Mouse (Mus musculus) granulocyte monocyte progenitor cell, adult 5-6 weeks (primary cell): ENCODE results near the gene Defb47. TPM values are rescaled to one million over a fixed set of nuclear protein-coding genes. Genes with fewer than 3 reads are reported as not detected.

Source experiments
- ATAC-seq: replicated peaks from 2 replicates; pipeline ENCODE4 v1.8.0; 2016; ENCODE audit warnings: mild to moderate bottlenecking, moderate TSS enrichment, inconsistent platforms; ENCODE audit not compliant: poor library complexity, severe bottlenecking
- total RNA-seq, 2 experiments: library from RNA; stranded (forward) in 1 of 2; stranded (reverse) in 1 of 2; fragments of 200-712, 200-1000 nt in 1 of 2; fragments of >200 nt in 1 of 2; fragmentation: Nextera tagmentation in 1 of 2; gene quantifications; 2 replicates each; pipeline ENCODE4 v1.2.3; 2014 to 2017

Defb47 gene
- total RNA-seq (2014; fragmentation: Nextera tagmentation) (not detected in 2 replicates), total RNA-seq (2017) (not detected in 2 replicates)

GRCm38 (mm10) chr14:62997777-62998176 lies at the start of gene Defb47:
Defb47 (plus strand) TSS chr14:62998077.
- no peak for ATAC-seq

GRCm38 (mm10) chr14:62956091-62956490 lies 41.8 kb upstream of the Defb47 start:
- no peak for ATAC-seq

GRCm38 (mm10) chr14:62963632-62964031 lies 34.2 kb upstream of the Defb47 start:
- peak; percentile 82 for ATAC-seq

GRCm38 (mm10) chr14:62965342-62965741 lies 32.5 kb upstream of the Defb47 start:
- no peak for ATAC-seq

GRCm38 (mm10) chr14:62965811-62966520 lies 31.9 kb upstream of the Defb47 start:
- no peak for ATAC-seq

GRCm38 (mm10) chr14:62975046-62975445 lies 22.8 kb upstream of the Defb47 start:
- peak; percentile 37; the same call in 1 of the 2 replicates for ATAC-seq

- ATAC-seq = peak; percentile 85
Measured at GRCm38 (mm10) chr14:62979815-62980214, 18.1 kb upstream of the Defb47 start.

GRCm38 (mm10) chr14:62984410-62984809 lies 13.5 kb upstream of the Defb47 start, which contains the start of gene Defb48:
Defb48 (minus strand) TSS chr14:62984510.
- no peak for ATAC-seq

- ATAC-seq = peak; percentile 53
Measured at GRCm38 (mm10) chr14:62991271-62991670, 6.6 kb upstream of the Defb47 start.

GRCm38 (mm10) chr14:62991849-62992510 lies 5.9 kb upstream of the Defb47 start:
- no peak for ATAC-seq

GRCm38 (mm10) chr14:62998977-62999376 lies 1.1 kb downstream of the Defb47 start:
- ATAC-seq = peak; percentile 90

GRCm38 (mm10) chr14:63002588-63002987 lies 4.7 kb downstream of the Defb47 start:
- ATAC-seq = no peak

GRCm38 (mm10) chr14:63011471-63011870 lies 13.6 kb downstream of the Defb47 start, which contains the start of gene Defb43:
Defb43 (plus strand) TSS chr14:63011771.
- ATAC-seq = no peak

GRCm38 (mm10) chr14:63013082-63013481 lies 15.2 kb downstream of the Defb47 start:
- ATAC-seq = no peak

GRCm38 (mm10) chr14:63014667-63015066 lies 16.8 kb downstream of the Defb47 start:
- ATAC-seq = no peak

GRCm38 (mm10) chr14:63020524-63021156 lies 22.8 kb downstream of the Defb47 start:
- no peak for ATAC-seq

GRCm38 (mm10) chr14:63046691-63047090 lies 48.8 kb downstream of the Defb47 start, which contains the start of gene Defb42:
Defb42 (plus strand) TSS chr14:63046991.
- no peak for ATAC-seq

- ATAC-seq = no peak
Measured at GRCm38 (mm10) chr14:63049910-63050370, 52.1 kb downstream of the Defb47 start, which contains the start of gene Defb30. Defb30 (minus strand) TSS chr14:63049960.
